Mouse (Mus musculus) midbrain, embryonic 14.5 days (tissue): ENCODE data around the gene Mast3. TPM values are rescaled to one million over a fixed set of nuclear protein-coding genes. Genes with fewer than 3 reads are reported as not detected.
"Not testable (repeated sequence)": the region's sequence is repeated elsewhere in the genome, so short reads cannot be mapped to it uniquely, and the experiment has no call there.

Experiments
- ATAC-seq: fragments of 200-750 bp; cut with Nextera tagmentation; 2 replicates; pipeline ENCODE4 v1.8.0; 2017; ENCODE audit warnings: moderate number of reproducible peaks, moderate library complexity; ENCODE audit not compliant: low FRiP score, low TSS enrichment
- DNase-seq: peaks from one replicate; pipeline ENCODE4 v3.0.0-alpha.2; 2015
- H3K27ac ChIP-seq: fragments of 300-500 bp; sonication (generic); replicated peaks from 2 replicates; pipeline ENCODE4 v1.5.1; 2014; ENCODE audit warnings: mild to moderate bottlenecking, low read depth, low read length, moderate library complexity
- H3K27me3 ChIP-seq: fragments of 300-500 bp; sonication (generic); 2 replicates; pipeline ENCODE4 v1.6.1; 2014; ENCODE audit warnings: low read length, control low read depth, mixed read lengths; ENCODE audit not compliant: control insufficient read depth, insufficient read depth
- H3K36me3 ChIP-seq: fragments of 300-500 bp; sonication (generic); 2 replicates; pipeline ENCODE4 v1.6.1; 2014; ENCODE audit warnings: low read length, control low read depth; ENCODE audit not compliant: control insufficient read depth, insufficient read depth
- H3K4me1 ChIP-seq: fragments of 300-500 bp; sonication (generic); 2 replicates; pipeline ENCODE4 v1.6.1; 2014; ENCODE audit warnings: mild to moderate bottlenecking, antibody characterized with exemption, low read length, control low read depth; ENCODE audit not compliant: control insufficient read depth, insufficient read depth
- H3K4me2 ChIP-seq: fragments of 300-500 bp; sonication (generic); 2 replicates; pipeline ENCODE4 v1.6.1; 2014; ENCODE audit warnings: mild to moderate bottlenecking, low read length, moderate library complexity
- H3K4me3 ChIP-seq: fragments of 300-500 bp; sonication (generic); replicated peaks from 2 replicates; pipeline ENCODE4 v1.5.1; 2014; ENCODE audit warnings: low read depth, low read length
- H3K9ac ChIP-seq: fragments of 300-500 bp; sonication (generic); replicated peaks from 2 replicates; pipeline ENCODE4 v1.6.1; 2014; ENCODE audit warnings: mild to moderate bottlenecking, low read length, moderate library complexity
- H3K9me3 ChIP-seq: fragments of 300-500 bp; sonication (generic); 2 replicates; pipeline ENCODE4 v1.6.1; 2016; ENCODE audit warnings: low read length, control low read depth, mixed read lengths; ENCODE audit not compliant: control insufficient read depth
- WGBS: fragments of 180-500 bp; shearing (Covaris S2); extraction: QIAGEN DNeasy Blood & Tissue Kit; methylation state at CpG from one replicate; pipeline ENCODE4 v1.1.7; 2014; 5-methylcytosine and 5-hydroxymethylcytosine counted together
- polyA plus RNA-seq: library from polyadenylated mRNA; unstranded; fragments of >200 nt; fragmentation: Nextera tagmentation; extraction: Ambion mirVana; gene quantifications from 2 replicates; pipeline ENCODE4 v1.2.1, GENCODE M21; 2014

Gene Mast3
- polyA plus RNA-seq, 1 experiment from 2014 or later, result 24.3 TPM

DNA sequence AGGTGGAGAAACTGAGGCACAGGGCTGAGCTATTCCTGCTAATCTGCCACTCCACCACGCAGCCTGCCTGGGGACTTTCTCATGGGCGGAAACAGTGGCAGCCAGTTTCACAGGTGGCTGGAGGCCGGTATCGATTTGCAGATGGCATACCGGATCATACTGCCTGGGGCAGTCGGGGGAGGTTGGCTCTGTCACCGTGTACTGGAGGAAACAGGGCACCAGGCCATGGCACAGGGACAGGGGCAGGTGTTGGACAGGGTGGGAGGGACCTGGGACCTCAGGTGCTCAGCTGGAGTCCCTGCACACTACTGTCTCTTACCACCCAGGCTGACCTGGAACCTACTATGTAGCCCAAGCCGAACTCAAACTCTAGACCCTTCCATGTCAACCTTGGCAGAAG is 21.0 kb upstream of the Mast3 start:
- Histone ChIP-seq H3K4me2 (no peak overlapping the region), H3K27me3 (peaks cover 5% of the 10 kb centered on the region; the same call in 1 of the 2 replicates), H3K36me3 (no peaks in the 10 kb centered on the region), H3K9ac (no peak overlapping the region), H3K4me1 (no peaks in the 10 kb centered on the region), H3K4me3 (no peak overlapping the region), H3K27ac (no peak overlapping the region), H3K9me3 (no peaks in the 10 kb centered on the region)
- 80% methylated on average over 8 of the region's 8 CpGs for WGBS
- ATAC-seq (no peak), DNase-seq (no peak)

DNA sequence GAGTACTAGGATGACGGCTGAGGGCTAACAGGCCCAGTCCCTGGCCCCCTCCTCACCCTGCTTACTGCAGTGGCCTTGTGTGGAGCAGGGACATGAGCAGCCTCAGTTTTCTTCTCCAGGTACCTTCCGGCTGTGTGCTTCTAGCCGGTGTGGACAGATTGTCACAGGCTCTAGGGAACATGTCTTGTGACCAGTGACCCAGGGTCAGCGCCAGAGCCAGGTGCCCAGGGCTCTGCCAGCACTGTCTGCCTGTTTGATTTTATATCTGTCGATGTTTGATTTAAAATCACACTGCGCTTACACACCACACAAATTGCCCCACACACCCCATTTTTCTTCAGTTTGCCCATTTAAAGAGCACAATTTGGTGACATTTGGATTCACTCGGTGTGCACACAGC is 18.9 kb upstream of the Mast3 start:
- DNase-seq (no peak), ATAC-seq (no peak)
- no peak overlapping the region for H3K9ac ChIP-seq
- no peak overlapping the region for H3K4me2 ChIP-seq
- no peaks in the 10 kb centered on the region for H3K36me3 ChIP-seq
- peaks cover 16% of the 10 kb centered on the region; the same call in 1 of the 2 replicates for H3K27me3 ChIP-seq
- no peaks in the 10 kb centered on the region for H3K4me1 ChIP-seq
- H3K27ac ChIP-seq, result no peak overlapping the region
- WGBS, result 86% methylated on average over 7 of the region's 7 CpGs
- no peak overlapping the region for H3K4me3 ChIP-seq
- peaks cover 6% of the 10 kb centered on the region; the same call in 1 of the 2 replicates for H3K9me3 ChIP-seq

DNA sequence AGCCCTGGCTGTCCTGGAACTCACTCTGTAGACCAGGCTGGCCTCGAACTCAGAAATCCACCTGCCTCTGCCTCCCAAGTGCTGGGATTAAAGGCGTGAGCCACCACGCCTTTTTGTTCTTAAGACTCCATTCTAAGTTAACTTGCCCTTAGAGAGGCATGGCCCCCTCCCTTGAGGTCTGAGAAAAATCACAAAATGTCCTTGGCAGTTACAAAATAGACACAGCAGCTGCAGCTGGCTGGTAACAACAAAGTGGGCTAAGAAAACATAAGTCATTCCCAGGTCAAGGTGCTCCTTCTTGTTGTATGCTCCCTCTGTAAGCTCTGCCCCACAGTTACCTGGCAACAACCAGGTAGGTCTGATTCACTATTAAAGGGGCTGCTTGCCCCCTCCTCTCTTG is 17.7 kb upstream of the Mast3 start:
- H3K9ac ChIP-seq, H3K36me3 ChIP-seq, H3K27ac ChIP-seq, H3K4me3 ChIP-seq, H3K4me1 ChIP-seq, ATAC-seq, H3K4me2 ChIP-seq, DNase-seq, H3K9me3 ChIP-seq: not testable (repeated sequence)
- peaks cover 16% of the 10 kb centered on the region; the same call in 1 of the 2 replicates for H3K27me3 ChIP-seq
- 83% methylated on average over 3 of the region's 3 CpGs for WGBS

DNA sequence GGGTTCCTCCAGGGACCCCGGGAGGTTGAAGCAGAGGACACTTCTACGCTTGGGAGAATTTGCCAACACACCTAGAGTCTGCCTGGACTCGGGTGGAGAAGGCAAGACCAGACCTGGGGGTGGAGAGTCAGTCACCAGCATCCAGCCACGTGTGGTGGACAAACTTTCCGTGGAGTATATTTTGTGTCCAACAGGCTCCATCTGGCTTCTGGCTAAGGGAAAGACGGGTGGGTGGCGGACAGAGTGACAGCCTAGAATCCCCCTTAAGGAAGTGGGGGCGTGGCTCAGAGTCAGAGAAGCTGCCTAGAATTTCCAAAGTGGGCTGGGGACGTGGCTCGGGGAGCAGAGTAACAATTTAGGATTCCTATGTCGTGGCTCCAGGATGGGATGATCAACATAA is 17.1 kb upstream of the Mast3 start:
- H3K4me3 ChIP-seq, result no peak overlapping the region

DNA sequence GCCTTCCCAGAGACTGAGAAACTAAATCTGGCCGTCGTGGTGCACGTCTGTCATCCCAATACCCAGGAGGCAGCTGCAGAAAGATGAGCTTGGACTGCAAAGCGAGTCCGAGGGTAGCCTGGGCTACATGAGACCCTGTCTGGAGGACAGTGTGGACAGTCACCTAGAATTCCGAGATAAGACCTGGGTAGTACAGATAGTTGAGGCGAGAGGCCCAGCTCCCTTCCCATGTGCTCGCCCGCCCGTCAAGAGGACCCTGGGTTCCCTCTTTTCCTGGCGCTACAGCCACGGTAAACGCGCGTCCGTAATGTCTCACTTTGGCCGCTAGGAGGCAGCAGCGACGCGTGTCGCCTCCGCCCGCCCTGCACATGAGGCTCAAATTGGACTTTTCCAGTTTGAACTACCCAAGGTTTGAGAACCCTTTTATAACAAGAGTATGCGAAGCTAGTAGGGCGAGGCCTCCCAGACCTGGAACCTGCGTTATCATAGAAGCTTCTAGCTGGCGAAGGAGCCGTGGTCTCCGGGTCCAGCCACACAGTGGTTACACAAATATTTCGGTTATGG is 16.6 kb upstream of the Mast3 start:
- Histone ChIP-seq H3K27me3 (peaks cover 25% of the 10 kb centered on the region; the same call in 1 of the 2 replicates), H3K9ac (no peak overlapping the region), H3K4me2 (no peak overlapping the region), H3K4me3 (no peak overlapping the region), H3K27ac (no peak overlapping the region), H3K36me3 (no peaks in the 10 kb centered on the region), H3K4me1 (no peaks in the 10 kb centered on the region), H3K9me3 (peaks cover 9% of the 10 kb centered on the region; the same call in 1 of the 2 replicates)
- WGBS, result 15% methylated on average over 30 of the region's 30 CpGs
- peak; percentile 60; the same call in 1 of the 2 replicates for ATAC-seq
- peak; percentile 87 for DNase-seq

More for the DNA sequence above, 17.1 kb upstream of the Mast3 start:
- peaks cover 20% of the 10 kb centered on the region; the same call in 1 of the 2 replicates for H3K27me3 ChIP-seq
- H3K9me3 ChIP-seq, result peaks cover 9% of the 10 kb centered on the region; the same call in 1 of the 2 replicates
- H3K4me1 ChIP-seq, result no peaks in the 10 kb centered on the region
- DNase-seq, result no peak
- no peak overlapping the region for H3K27ac ChIP-seq
- WGBS, result 51% methylated on average over 11 of the region's 11 CpGs
- no peak for ATAC-seq
- no peak overlapping the region for H3K4me2 ChIP-seq
- H3K36me3 ChIP-seq, result no peaks in the 10 kb centered on the region
- no peak overlapping the region for H3K9ac ChIP-seq

DNA sequence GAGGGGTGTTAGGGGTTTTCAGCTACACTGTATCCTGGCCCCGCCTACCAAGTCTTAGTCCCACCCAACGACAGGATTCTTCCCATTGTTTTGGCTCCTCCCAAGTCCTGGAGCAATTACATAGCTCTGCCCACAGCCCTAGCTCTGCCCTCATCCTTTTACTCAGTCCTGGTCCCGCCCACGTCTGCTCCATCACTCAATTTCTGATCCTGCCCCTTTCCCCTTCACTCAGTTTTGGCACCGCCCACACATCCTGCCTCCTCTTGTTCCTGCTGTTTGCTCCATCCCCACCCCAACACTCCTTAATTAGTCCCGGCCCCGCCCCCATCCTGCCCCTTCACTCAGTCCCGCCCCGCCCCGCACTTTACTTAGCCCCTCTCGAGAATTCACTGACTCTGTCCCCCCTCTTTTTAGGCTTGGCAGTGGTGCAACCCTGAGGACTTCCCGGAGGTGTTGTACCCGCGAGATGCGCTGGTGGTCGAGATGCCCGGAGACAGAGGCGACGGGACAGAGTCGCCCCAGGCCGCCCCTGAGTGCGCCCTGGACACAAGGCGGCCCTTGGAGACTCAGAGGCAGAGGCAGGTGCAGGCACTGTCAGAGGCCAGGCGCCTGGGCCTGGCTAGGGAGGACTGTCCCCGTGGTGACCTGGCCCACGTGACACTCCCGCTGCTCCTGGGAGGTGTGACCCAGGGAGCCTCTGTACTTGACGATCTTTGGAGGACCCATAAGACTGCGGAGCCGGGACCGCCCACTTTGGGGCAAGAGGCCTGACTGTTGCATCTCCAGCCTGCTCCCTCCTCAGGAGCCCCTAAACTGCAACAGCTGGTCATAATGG is 15.5 kb upstream of the Mast3 start:
- Histone ChIP-seq H3K27ac (no peak overlapping the region), H3K4me1 (no peaks in the 10 kb centered on the region), H3K9me3 (peaks cover 9% of the 10 kb centered on the region; the same call in 1 of the 2 replicates), H3K4me3 (no peak overlapping the region), H3K36me3 (no peaks in the 10 kb centered on the region), H3K9ac (no peak overlapping the region), H3K4me2 (no peak overlapping the region), H3K27me3 (peaks cover 27% of the 10 kb centered on the region; the same call in 1 of the 2 replicates)
- 4% methylated on average over 31 of the region's 31 CpGs for WGBS
- DNase-seq (no peak), ATAC-seq (peak; percentile 61; the same call in 1 of the 2 replicates)

DNA sequence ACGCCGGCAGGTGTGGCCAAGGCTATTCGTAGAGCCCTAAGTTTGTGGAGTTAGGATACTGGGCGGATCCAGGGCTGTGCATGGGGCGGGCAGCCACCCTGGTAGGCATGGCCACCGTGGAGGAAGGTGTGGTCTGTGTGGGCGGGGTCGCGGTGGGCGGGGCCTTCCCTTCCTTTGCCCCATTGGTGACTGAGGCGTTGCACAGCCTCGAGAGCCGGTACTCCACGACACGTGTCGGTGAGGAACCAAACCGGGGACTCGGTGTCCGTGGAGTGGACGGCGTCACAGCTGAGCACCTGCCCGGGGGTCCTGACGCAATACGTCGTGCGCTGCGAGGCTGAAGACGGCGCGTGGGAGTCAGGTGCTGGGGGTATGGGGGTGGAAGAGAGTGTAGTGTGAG is 11.8 kb upstream of the Mast3 start:
- H3K27me3 ChIP-seq, result peaks cover 27% of the 10 kb centered on the region; the same call in 1 of the 2 replicates
- no peak overlapping the region for H3K4me3 ChIP-seq
- H3K9me3 ChIP-seq, result peaks cover 9% of the 10 kb centered on the region; the same call in 1 of the 2 replicates
- WGBS, result 9% methylated on average over 30 of the region's 30 CpGs
- H3K4me1 ChIP-seq, result no peaks in the 10 kb centered on the region
- DNase-seq (no peak), ATAC-seq (0 out of 2 replicates have a peak, but pooled peaks have one; percentile 6)
- H3K9ac ChIP-seq, result no peak overlapping the region
- no peaks in the 10 kb centered on the region for H3K36me3 ChIP-seq
- H3K4me2 ChIP-seq, result peak overlapping the region; percentile 21; the same call in 1 of the 2 replicates
- no peak overlapping the region for H3K27ac ChIP-seq

DNA sequence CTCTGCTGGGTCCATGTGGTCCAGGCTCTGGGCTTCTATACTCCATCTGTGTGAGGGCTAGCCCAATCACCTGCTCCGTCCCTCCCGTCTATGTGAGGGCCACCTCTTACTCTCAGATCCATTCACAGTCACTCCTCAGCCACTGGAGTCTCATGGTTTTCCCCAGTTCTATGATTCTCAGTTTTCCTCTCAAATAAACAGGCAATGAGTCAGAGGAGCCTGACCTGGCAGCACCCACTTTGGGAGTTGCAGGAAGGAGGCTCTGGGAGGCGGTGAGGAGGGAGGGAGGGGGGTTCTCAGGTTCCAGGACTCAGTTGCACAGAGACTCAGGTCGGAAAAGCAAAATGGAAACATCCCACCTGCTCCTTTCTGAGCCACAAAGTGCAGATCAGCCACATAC is 8.0 kb upstream of the Mast3 start:
- 66% methylated on average over 4 of the region's 4 CpGs for WGBS
- Histone ChIP-seq H3K27me3 (peaks cover 11% of the 10 kb centered on the region; the same call in 1 of the 2 replicates), H3K4me2 (no peak overlapping the region), H3K9me3 (no peaks in the 10 kb centered on the region), H3K27ac (no peak overlapping the region), H3K4me1 (no peaks in the 10 kb centered on the region), H3K4me3 (no peak overlapping the region), H3K36me3 (no peaks in the 10 kb centered on the region), H3K9ac (no peak overlapping the region)
- DNase-seq (no peak), ATAC-seq (no peak)
